Mouse (Mus musculus): ENCODE measurements around the gene Casq2.
A peak's percentile ranks its signal among the peaks of the same experiment; 100 is the strongest.

The Casq2 gene

GRCm38 (mm10) chr3:102166794-102167193, 80.6 kb downstream of the Casq2 start:
- DNase-seq = no peak

- no peak for DNase-seq
Measured at GRCm38 (mm10) chr3:102167555-102168210, 81.5 kb downstream of the Casq2 start.

DNA sequence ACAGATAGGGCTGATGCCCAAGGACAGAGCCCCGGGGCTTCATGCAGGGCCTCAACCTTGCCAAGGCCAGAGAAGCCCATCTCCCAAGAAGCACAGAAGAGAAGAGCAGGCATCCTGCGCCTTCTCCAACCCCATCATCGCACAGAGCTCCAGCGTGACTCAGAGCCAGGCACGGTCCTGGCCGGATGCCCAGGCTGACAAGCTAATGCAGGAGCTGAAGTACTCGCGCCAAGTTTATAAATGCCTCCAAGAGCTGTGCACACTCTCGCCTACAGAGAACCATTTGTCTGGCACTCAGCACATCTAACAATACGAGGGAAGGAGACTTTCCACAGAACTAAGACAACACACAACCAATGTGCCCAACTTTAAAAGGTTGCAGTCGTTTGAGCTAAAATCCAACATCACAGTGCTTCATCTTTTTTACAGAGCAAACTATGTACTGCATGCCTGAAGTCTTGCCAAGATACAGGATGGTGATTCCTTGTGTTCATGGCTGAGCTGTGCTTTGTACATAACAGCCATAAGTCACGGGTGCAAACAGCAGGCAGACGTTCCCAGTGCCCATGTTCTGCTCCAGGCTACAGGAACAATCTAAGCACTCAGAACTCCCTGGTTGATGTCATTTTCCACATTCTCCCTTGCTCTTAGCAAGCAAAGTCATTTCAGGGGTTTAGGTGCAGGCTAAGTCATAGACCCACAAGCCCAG, 83.1 kb downstream of the Casq2 start:
- DNase-seq = peak; percentile 99

- DNase-seq = no peak
Measured at GRCm38 (mm10) chr3:102174118-102174865, 88.1 kb downstream of the Casq2 start.

- DNase-seq = no peak
Measured at GRCm38 (mm10) chr3:102175701-102176100, 89.5 kb downstream of the Casq2 start.

DNA sequence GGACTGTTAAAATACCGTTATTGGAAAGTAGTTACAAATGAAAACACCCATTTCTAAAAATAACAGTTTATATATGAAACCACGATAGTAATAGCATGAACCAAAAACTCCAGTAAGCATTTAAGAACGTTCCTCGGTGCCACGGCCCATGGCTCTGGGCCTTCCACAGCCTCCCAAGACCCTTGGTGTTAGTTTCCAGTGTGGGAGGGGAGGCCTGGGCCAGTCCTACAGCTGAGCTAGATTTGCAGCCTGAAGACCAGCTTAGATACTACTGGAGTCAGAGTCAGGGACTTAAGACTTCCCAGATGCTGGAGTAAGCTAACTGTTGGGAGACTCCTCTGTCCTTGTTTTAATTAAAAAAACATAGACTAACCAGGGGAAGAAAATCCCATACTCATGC, 89.9 kb downstream of the Casq2 start:
- DNase-seq = no peak

- DNase-seq = peak; percentile 80
Measured at GRCm38 (mm10) chr3:102177837-102178615, 91.8 kb downstream of the Casq2 start.

GRCm38 (mm10) chr3:102179869-102180268, 93.7 kb downstream of the Casq2 start:
- no peak for DNase-seq

DNA sequence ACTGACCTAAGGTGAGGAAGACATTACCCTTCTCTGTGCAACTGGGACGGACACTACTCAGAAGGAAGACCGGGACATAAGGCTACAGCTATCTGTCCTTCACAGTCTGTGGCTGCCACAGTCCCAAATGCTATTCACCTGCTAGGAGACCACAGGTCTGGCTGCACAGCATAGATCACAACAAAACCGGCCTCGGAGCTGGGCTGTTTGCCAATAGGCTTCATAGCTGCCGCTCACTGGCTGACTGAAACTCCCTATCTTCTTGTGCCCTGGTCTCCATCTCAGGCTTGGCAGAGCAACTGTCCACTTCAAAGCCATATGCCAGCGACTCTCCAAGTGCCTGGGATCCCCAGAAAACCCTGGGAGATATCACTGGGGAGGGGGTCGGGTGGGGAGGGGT, 94.5 kb downstream of the Casq2 start:
- peak; percentile 96 for DNase-seq

DNA sequence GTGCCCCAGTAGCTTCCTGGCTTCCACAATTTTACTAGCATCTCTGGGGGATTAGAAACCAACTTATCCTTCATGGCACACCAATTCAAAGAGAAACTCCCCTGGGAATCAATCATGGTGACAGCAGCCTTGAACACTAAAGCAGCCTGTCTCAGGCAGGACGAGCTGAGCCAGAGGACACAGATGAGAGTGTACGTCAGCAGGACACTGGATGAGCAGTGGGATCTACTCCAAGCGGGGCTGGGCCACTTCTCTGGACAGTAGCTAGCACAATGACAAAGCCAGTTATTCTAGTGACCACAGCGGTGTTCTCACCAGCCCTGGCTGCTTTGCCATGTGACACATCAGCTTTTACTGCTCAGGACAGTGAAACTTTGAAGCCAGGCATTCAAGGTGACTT, 95.0 kb downstream of the Casq2 start:
- DNase-seq = no peak

- no peak for DNase-seq
Measured at GRCm38 (mm10) chr3:102182601-102183000, 96.4 kb downstream of the Casq2 start.

DNA sequence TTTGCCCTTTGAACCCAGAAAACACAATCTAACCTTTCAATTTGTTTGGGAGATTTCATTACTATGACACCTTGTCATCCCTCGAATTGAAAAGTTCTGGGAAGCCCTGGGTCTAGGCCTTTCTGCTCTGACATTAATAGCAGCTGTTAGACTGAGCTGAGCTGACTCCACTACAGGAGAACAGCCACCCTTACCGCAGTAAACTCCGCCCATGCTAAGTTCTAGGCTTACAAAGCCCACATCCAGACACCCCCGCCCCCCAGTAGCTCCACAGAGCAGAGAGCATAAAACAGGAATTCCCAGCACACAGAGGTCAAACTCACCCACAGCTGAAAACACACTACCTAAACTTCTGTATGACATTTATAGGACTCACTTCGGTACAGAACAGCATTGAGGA, 98.5 kb downstream of the Casq2 start:
- no peak for DNase-seq

DNA sequence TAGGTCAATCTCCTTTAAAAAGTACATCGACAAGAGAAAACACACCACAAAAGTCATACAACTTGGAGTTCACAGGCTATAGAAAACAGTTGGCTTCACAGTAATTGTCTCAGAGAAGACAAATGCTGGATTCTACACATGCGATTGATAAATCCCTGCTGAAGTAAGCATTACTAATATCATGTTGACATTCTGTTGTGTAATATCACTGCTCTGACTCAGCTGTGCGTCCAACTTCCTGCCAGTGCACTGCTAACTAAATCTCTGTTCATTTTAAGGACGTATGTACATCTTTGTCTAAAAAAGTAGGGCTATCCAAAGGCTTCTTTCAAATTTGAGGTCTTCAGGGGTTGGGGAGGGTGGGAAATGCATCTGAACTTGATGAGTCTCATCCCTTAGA, 101.2 kb downstream of the Casq2 start:
- no peak for DNase-seq

DNA sequence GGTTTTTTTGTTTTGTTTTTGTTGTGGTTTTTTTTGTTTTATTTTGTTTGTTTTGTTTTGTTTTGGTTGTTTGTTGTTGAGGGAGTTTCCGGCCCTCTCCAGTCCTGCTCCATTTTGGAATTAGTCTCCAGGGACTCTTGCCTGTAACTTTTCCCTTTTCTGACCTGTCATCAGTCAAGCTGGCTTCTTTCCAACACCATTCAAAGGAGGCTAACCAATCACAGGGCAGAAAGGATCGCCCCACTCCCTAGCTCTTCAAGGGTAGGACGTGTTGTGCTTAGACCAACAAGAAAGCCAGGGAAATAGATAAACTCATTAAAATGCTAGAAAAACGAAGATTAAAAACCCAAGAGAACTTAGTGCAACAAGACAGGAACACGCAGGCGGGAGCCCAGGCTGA, 102.8 kb downstream of the Casq2 start:
- DNase-seq = peak; percentile 94

DNA sequence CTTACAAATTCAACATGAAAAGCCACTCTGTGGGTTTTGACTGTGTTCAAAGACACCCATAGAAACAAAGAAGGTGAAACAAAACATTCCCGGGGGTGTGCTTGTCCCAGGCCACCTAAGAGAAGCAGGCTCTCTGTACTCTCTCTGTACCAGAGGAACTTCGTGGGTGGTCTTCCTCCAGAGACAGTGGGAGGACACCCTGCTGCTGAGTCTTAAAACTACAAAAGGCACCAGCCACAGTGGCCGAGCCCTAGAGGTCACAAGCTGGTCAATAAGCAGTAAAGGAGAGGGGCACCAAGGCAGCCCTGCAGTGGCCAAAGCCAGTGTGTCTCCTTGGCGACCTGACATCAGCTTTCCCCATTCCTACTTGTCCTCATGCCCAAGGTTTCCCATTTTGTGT, 103.8 kb downstream of the Casq2 start:
- no peak for DNase-seq

DNA sequence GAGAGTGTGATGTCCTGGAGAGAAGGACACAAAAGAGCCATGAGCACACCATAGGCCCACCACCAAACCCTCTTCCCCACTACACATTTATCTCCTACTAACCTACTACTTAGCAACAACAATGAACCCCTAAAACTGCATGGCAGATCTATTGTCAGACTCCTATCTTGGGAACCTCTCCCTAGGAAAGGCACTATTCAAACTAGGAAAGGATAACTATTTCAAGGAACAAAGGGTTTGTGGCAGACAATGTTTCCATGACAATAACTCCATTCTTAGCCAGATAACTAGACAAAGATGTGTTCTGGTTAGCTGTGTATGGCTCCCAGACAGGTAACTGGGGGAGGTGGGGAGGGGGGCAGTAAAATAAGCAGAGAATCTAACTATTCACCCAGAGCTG, 104.4 kb downstream of the Casq2 start:
- DNase-seq = no peak

DNA sequence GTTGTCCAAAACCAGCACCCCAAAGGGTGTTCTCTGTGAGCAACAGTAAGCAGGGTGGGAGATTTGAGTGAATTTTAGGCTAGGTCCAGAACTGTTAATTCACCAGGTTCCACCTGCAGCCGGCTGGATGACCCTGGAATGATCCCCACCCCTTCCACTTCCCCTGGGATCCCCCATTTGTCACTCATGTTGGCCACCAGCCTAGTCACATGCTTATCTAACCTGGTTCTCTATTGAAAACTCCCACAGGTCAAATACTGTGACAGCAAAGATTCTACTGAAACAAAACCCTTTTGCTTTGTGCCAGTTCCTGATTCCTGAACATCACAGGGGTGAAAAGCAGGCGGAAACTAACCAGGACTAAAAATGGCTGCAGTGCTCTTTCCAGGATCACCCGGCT, 105.4 kb downstream of the Casq2 start:
- DNase-seq = peak; percentile 89

GRCm38 (mm10) chr3:102192621-102193020, 106.4 kb downstream of the Casq2 start:
- DNase-seq = peak; percentile 94

DNA sequence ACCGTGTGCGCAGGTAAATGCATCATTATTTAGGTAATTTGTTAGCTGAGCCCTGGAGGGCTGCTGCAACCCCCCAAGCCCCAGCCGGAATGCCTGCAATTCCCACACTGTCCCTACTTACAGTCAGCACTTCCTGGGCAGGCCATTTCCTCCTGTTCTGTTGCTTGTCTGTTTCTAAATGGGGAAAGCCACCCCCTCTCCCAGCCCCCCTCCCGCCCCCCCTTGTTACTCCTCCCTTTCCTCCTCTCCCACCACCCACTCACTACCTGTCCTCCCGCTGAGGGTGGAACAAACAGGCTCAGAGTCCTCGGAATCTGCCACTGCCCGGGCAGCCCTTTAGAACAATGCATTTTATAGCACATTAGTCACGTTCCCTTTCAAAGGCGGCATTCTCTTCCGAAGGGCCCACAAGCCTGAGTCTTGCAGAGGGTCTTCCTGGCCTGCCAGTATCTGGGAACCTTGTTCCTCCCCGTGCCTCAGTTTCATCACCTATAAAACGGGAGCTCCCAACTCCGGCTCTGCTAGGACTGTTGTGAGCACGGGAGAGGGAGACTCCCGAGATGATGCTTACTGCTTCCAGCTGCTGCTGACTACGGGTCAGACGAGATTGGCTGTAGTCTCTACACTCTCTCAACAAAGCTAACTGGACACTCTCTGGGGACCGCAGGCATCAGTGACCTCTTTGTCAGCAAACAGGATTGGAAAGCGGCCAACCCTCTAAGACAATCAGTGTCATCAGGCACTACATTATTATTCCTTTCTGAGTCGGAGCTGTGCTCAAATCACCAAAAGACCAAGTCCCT, 107.5 kb downstream of the Casq2 start:
- DNase-seq = peak; percentile 95

GRCm38 (mm10) chr3:102194291-102195051, 108.3 kb downstream of the Casq2 start:
- DNase-seq = peak; percentile 92

DNA sequence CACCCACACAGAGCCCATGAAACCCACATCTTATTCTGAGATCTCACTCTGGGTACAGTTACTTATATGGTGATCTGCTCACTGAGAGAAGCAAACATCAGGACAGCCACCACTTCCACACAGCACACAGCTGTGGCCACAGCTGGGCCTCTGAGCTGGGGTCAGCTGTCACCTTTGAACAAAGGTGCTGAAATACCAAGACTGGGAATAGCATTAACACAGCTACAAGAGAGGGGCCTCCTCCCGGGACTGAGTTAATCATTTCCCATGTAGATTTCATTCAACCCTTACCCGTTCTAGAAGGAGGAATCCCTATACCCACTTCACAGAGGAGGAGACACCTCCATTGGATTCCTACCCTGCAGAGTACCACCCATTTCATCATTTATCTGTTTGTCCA, 109.5 kb downstream of the Casq2 start:
- DNase-seq = no peak

All from heart, adult 11 months (tissue).